Mouse (Mus musculus): Measurements from ENCODE around the gene Edar. TPM values are rescaled to one million over a fixed set of nuclear protein-coding genes. Genes with fewer than 3 reads are reported as not detected.

The Edar gene
- polyA plus RNA-seq, 1 experiment from 2014 or later: 0.84 TPM

GRCm38 (mm10) chr10:58653679-58654078 lies 21.8 kb downstream of the Edar start:
- 86% methylated on average over 3 of the region's 3 CpGs for WGBS
- Histone ChIP-seq H3K27me3 (replicated peaks; ENCODE audit: control insufficient read depth, insufficient read depth, low read length) (peaks cover 12% of the 10 kb centered on the region; the same call in 1 of the 2 replicates), H3K36me3 (ENCODE audit: control insufficient read depth, insufficient read depth) (no peaks in the 10 kb centered on the region), H3K9ac (replicated peaks; ENCODE audit: low read depth, low read length) (no peak overlapping the region), H3K4me2 (ENCODE audit: low read length) (no peak overlapping the region), H3K9me3 (ENCODE audit: control insufficient read depth, low read length) (no peaks in the 10 kb centered on the region), H3K4me1 (replicated peaks; ENCODE audit: control insufficient read depth, insufficient read depth, low read length) (peaks cover 19% of the 10 kb centered on the region), H3K27ac (ENCODE audit: low read length) (no peak overlapping the region), H3K4me3 (replicated peaks; ENCODE audit: low read length) (no peak overlapping the region)
- peak; percentile 60 for ATAC-seq

DNA sequence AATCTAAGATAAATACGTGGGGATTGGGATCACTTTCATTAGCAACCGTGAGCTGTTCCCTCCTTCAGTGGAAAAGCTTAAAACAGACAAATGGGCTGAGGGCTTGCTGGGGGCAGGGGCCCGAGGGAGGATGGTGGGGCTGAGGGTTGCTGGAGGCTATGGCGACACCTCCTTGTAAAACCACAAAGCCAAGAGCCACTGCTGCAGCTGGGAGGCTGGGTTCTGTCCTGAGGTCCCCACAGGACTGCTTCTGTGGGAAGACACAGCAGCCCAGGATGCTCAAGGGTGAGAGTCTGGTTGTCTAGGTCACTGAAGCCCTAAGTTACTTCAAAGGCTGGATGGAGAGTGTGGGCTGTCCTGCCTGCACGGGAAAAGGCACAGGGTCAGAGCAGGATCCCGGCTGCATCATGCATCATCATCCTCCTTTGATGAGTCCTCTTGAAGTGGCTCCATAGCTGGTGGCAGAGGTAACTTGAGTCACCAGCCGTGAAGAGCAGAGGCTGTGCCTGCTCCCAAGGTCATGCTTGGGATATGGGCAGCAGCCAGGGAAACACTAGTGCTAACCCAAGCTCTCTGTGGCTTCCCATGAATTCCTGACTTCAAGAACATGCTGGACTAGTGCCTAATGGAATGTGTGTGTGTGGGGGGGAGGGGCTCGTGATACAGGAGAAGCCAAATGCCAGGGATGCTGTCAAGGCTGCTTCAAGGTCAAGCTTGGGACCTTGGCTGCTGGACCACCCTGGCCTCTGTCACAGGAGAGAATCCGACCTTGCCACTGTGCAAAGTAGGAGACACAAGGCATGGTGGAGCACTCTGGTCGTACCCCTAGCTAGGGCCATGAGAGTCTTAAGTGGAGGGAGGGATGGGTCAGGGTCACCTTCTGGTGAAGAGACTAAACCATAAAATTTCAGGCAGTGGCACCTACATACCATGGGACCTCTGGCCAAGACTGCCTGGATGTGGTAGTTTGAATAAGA lies 22.7 kb downstream of the Edar start:
- H3K4me1 ChIP-seq (replicated peaks; ENCODE audit: control insufficient read depth, insufficient read depth, low read length): peaks cover 19% of the 10 kb centered on the region
- no peak overlapping the region for H3K4me3 ChIP-seq (replicated peaks; ENCODE audit: low read length)
- H3K36me3 ChIP-seq (ENCODE audit: control insufficient read depth, insufficient read depth): no peaks in the 10 kb centered on the region
- H3K27ac ChIP-seq (ENCODE audit: low read length): no peak overlapping the region
- peak overlapping the region; percentile 14 for H3K4me2 ChIP-seq (ENCODE audit: low read length)
- no peak overlapping the region for H3K9ac ChIP-seq (replicated peaks; ENCODE audit: low read depth, low read length)
- H3K9me3 ChIP-seq (ENCODE audit: control insufficient read depth, low read length): no peaks in the 10 kb centered on the region
- ATAC-seq: no peak
- H3K27me3 ChIP-seq (replicated peaks; ENCODE audit: control insufficient read depth, insufficient read depth, low read length): peaks cover 14% of the 10 kb centered on the region; the same call in 1 of the 2 replicates
- WGBS: 27% methylated on average over 10 of the region's 10 CpGs

DNA sequence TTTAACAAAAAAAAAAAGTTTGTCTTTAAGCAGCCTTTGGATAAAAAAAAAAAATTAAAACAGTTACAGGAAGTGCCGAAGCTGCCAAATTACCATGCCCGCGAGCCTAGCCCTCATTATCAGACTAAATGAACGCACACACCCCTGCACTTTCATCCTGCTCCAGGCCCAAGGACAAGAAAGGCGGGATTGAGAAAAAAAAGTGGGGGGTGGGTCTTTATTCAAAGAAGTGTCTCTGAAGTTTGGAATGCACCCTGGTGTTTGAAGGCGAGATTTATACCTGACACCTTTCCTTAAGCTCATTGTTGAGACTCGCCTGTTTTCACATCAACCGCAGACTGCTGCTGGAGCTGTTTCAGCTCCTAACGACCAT lies 23.4 kb downstream of the Edar start:
- Histone ChIP-seq H3K4me2 (ENCODE audit: low read length) (peak overlapping the region; percentile 14), H3K27ac (ENCODE audit: low read length) (no peak overlapping the region), H3K9ac (replicated peaks; ENCODE audit: low read depth, low read length) (no peak overlapping the region), H3K36me3 (ENCODE audit: control insufficient read depth, insufficient read depth) (no peaks in the 10 kb centered on the region), H3K9me3 (ENCODE audit: control insufficient read depth, low read length) (no peaks in the 10 kb centered on the region), H3K4me3 (replicated peaks; ENCODE audit: low read length) (no peak overlapping the region), H3K4me1 (replicated peaks; ENCODE audit: control insufficient read depth, insufficient read depth, low read length) (peaks cover 19% of the 10 kb centered on the region), H3K27me3 (replicated peaks; ENCODE audit: control insufficient read depth, insufficient read depth, low read length) (peaks cover 18% of the 10 kb centered on the region; the same call in 1 of the 2 replicates)
- under 1% methylated on average over 9 of the region's 9 CpGs for WGBS
- ATAC-seq: peak; percentile 64

DNA sequence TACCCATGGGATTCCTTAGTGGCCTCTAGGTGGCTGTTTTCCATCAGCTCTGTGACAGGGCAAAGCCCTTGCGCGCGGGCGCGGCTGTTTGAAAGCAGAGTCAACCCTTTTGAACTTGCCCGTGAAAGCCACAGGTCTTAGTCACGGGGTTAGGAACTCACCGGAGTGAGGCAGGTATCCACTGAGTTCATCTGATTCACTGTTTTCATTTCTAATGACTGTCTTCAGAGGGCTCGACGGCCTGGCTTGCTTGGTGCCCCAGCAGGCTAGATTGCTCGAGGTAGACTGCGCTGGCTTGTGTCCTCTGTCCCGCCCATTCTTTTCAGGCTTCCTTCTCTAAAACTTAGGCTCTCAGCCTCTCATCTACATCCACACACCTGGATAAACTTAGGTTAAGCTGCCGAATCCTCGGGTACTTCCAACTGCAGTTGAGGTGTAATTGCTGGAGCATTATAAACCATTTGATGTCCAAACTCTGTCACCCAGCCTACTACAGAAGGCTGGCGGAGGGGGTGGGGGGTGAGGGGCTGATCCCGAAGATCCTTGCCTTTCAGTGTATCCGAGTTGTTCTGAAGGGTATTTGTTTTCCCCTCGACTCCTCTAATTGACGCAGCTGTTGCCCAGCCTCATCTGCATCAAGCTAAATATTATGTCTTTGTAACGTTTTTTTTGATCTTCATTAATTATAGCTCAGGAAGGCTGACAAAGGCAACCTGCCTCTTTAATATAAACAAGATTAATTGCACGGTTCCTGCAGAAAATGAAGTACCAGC lies 24.0 kb downstream of the Edar start:
- no peak overlapping the region for H3K9ac ChIP-seq (replicated peaks; ENCODE audit: low read depth, low read length)
- no peaks in the 10 kb centered on the region for H3K36me3 ChIP-seq (ENCODE audit: control insufficient read depth, insufficient read depth)
- peaks cover 16% of the 10 kb centered on the region; the same call in 1 of the 2 replicates for H3K27me3 ChIP-seq (replicated peaks; ENCODE audit: control insufficient read depth, insufficient read depth, low read length)
- no peak overlapping the region for H3K27ac ChIP-seq (ENCODE audit: low read length)
- no peaks in the 10 kb centered on the region for H3K9me3 ChIP-seq (ENCODE audit: control insufficient read depth, low read length)
- H3K4me2 ChIP-seq (ENCODE audit: low read length): peak overlapping the region; percentile 36
- peak overlapping the region; percentile 1; the same call in 1 of the 2 replicates for H3K4me3 ChIP-seq (replicated peaks; ENCODE audit: low read length)
- peaks cover 19% of the 10 kb centered on the region for H3K4me1 ChIP-seq (replicated peaks; ENCODE audit: control insufficient read depth, insufficient read depth, low read length)
- peak; percentile 79 for ATAC-seq
- WGBS: 3% methylated on average over 22 of the region's 22 CpGs

GRCm38 (mm10) chr10:58648787-58649186 lies 26.7 kb downstream of the Edar start:
- no peak overlapping the region for H3K27ac ChIP-seq (ENCODE audit: low read length)

DNA sequence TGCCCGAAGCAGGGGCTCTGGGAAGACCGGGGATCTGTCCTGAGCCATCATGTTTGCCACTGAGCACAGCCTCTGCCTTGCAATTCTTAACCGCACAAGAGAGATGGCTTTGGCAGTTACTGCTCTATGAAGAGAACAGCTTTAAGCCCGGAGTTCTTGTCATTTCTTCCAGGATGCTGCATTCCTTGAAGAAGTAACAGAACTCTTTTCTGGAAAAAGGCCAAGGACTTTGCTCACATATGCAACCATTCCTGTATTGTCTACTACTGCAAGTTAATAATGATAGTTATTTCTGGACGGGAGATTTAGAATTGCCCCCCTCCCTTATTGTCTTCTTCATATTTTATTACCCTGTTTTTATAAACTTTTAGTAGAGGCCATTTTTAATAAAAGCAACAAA lies 30.8 kb downstream of the Edar start:
- peaks cover 18% of the 10 kb centered on the region for H3K4me1 ChIP-seq (replicated peaks; ENCODE audit: control insufficient read depth, insufficient read depth, low read length)
- H3K36me3 ChIP-seq (ENCODE audit: control insufficient read depth, insufficient read depth): no peaks in the 10 kb centered on the region
- WGBS: 77% methylated on average over 5 of the region's 5 CpGs
- H3K27ac ChIP-seq (ENCODE audit: low read length): no peak overlapping the region
- no peak overlapping the region for H3K4me3 ChIP-seq (replicated peaks; ENCODE audit: low read length)
- H3K9me3 ChIP-seq (ENCODE audit: control insufficient read depth, low read length): no peaks in the 10 kb centered on the region
- no peak for ATAC-seq
- H3K9ac ChIP-seq (replicated peaks; ENCODE audit: low read depth, low read length): no peak overlapping the region
- peaks cover 13% of the 10 kb centered on the region; the same call in 1 of the 2 replicates for H3K27me3 ChIP-seq (replicated peaks; ENCODE audit: control insufficient read depth, insufficient read depth, low read length)
- no peak overlapping the region for H3K4me2 ChIP-seq (ENCODE audit: low read length)

More at GRCm38 (mm10) chr10:58648787-58649186, 26.7 kb downstream of the Edar start:
- no peak overlapping the region for H3K4me3 ChIP-seq (replicated peaks; ENCODE audit: low read length)
- peaks cover 11% of the 10 kb centered on the region; the same call in 1 of the 2 replicates for H3K27me3 ChIP-seq (replicated peaks; ENCODE audit: control insufficient read depth, insufficient read depth, low read length)
- H3K4me1 ChIP-seq (replicated peaks; ENCODE audit: control insufficient read depth, insufficient read depth, low read length): peaks cover 19% of the 10 kb centered on the region
- no peaks in the 10 kb centered on the region for H3K9me3 ChIP-seq (ENCODE audit: control insufficient read depth, low read length)
- ATAC-seq: no peak
- H3K4me2 ChIP-seq (ENCODE audit: low read length): no peak overlapping the region
- no peak overlapping the region for H3K9ac ChIP-seq (replicated peaks; ENCODE audit: low read depth, low read length)
- no peaks in the 10 kb centered on the region for H3K36me3 ChIP-seq (ENCODE audit: control insufficient read depth, insufficient read depth)
- 52% methylated on average over 5 of the region's 5 CpGs for WGBS

DNA sequence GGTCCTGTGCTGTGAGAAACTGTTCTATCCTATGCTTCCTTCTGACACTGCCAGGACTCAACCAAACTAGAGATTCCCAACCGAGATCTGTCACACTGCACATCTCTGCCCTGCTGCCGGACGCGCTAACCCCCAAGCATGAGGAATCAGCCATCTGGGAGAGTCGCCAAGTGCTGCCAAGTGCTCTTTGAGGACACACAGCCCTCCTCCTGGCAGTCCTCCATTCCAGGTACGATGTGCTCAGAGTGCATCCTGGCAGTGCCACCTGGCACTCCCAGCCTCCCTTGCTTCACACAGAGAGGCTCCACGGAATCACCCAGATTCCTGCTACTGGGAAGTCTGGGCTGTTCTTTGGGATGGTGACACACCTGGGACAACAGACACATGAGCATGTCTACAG lies 31.3 kb downstream of the Edar start:
- Histone ChIP-seq H3K4me3 (replicated peaks; ENCODE audit: low read length) (no peak overlapping the region), H3K9me3 (ENCODE audit: control insufficient read depth, low read length) (no peaks in the 10 kb centered on the region), H3K36me3 (ENCODE audit: control insufficient read depth, insufficient read depth) (no peaks in the 10 kb centered on the region), H3K4me1 (replicated peaks; ENCODE audit: control insufficient read depth, insufficient read depth, low read length) (peaks cover 23% of the 10 kb centered on the region), H3K27ac (ENCODE audit: low read length) (no peak overlapping the region), H3K27me3 (replicated peaks; ENCODE audit: control insufficient read depth, insufficient read depth, low read length) (peaks cover 13% of the 10 kb centered on the region; the same call in 1 of the 2 replicates), H3K4me2 (ENCODE audit: low read length) (no peak overlapping the region), H3K9ac (replicated peaks; ENCODE audit: low read depth, low read length) (no peak overlapping the region)
- no peak for ATAC-seq
- WGBS: 57% methylated on average over 7 of the region's 7 CpGs

- Histone ChIP-seq H3K9me3 (ENCODE audit: control insufficient read depth, low read length) (no peaks in the 10 kb centered on the region), H3K4me3 (replicated peaks; ENCODE audit: low read length) (no peak overlapping the region), H3K27ac (ENCODE audit: low read length) (no peak overlapping the region), H3K27me3 (replicated peaks; ENCODE audit: control insufficient read depth, insufficient read depth, low read length) (peaks cover 10% of the 10 kb centered on the region; the same call in 1 of the 2 replicates), H3K36me3 (ENCODE audit: control insufficient read depth, insufficient read depth) (no peaks in the 10 kb centered on the region), H3K4me2 (ENCODE audit: low read length) (no peak overlapping the region), H3K9ac (replicated peaks; ENCODE audit: low read depth, low read length) (no peak overlapping the region), H3K4me1 (replicated peaks; ENCODE audit: control insufficient read depth, insufficient read depth, low read length) (peaks cover 26% of the 10 kb centered on the region)
- WGBS: 83% methylated on average over 9 of the region's 9 CpGs
- no peak for ATAC-seq
These were observed 32.5 kb downstream of the Edar start for GRCm38 (mm10) chr10:58643001-58643400.

- Histone ChIP-seq H3K27ac (ENCODE audit: low read length) (no peak overlapping the region), H3K4me3 (replicated peaks; ENCODE audit: low read length) (no peak overlapping the region), H3K9ac (replicated peaks; ENCODE audit: low read depth, low read length) (no peak overlapping the region), H3K36me3 (ENCODE audit: control insufficient read depth, insufficient read depth) (no peaks in the 10 kb centered on the region), H3K4me1 (replicated peaks; ENCODE audit: control insufficient read depth, insufficient read depth, low read length) (peaks cover 26% of the 10 kb centered on the region), H3K27me3 (replicated peaks; ENCODE audit: control insufficient read depth, insufficient read depth, low read length) (peaks cover 4% of the 10 kb centered on the region; the same call in 1 of the 2 replicates), H3K9me3 (ENCODE audit: control insufficient read depth, low read length) (no peaks in the 10 kb centered on the region), H3K4me2 (ENCODE audit: low read length) (no peak overlapping the region)
- WGBS: 79% methylated on average over 10 of the region's 10 CpGs
- ATAC-seq: no peak
These were observed 33.8 kb downstream of the Edar start for GRCm38 (mm10) chr10:58641631-58642030.

Data from forebrain, embryonic 16.5 days (tissue).